Mouse (Mus musculus) thymus, postnatal 4 days (tissue): ENCODE measurements around the gene Tmed9.

Experiments
- DNase-seq: peaks from one replicate; pipeline ENCODE4 v3.0.0; 2021

Tmed9 gene

GRCm38 (mm10) chr13:55573432-55573831 lies at the start of gene Tmed9:
Tmed9 (plus strand) TSS chr13:55573732.
- no peak for DNase-seq

- no peak for DNase-seq
Observed at GRCm38 (mm10) chr13:55523951-55524600, 49.5 kb upstream of the Tmed9 start.

GRCm38 (mm10) chr13:55525733-55526553 lies 47.6 kb upstream of the Tmed9 start:
- DNase-seq, result no peak

- DNase-seq, result no peak
Observed at GRCm38 (mm10) chr13:55527212-55527611, 46.3 kb upstream of the Tmed9 start.

GRCm38 (mm10) chr13:55527834-55528772 lies 45.4 kb upstream of the Tmed9 start:
- DNase-seq, result no peak

GRCm38 (mm10) chr13:55529198-55529915 lies 44.2 kb upstream of the Tmed9 start, which contains the start of gene Dok3:
Dok3 (minus strand) TSS chr13:55529296.
- DNase-seq, result no peak

GRCm38 (mm10) chr13:55535191-55535590 lies 38.3 kb upstream of the Tmed9 start:
- DNase-seq, result no peak

GRCm38 (mm10) chr13:55535796-55536193 lies 37.7 kb upstream of the Tmed9 start:
- DNase-seq, result no peak

GRCm38 (mm10) chr13:55536194-55537175 lies 37.0 kb upstream of the Tmed9 start, which contains the start of gene Ddx41:
Ddx41 (minus strand) TSS chr13:55536658.
- peak; percentile 96 for DNase-seq

- DNase-seq, result peak; percentile 47
Observed at GRCm38 (mm10) chr13:55540933-55541332, 32.6 kb upstream of the Tmed9 start.

- no peak for DNase-seq
Observed at GRCm38 (mm10) chr13:55542891-55543290, 30.6 kb upstream of the Tmed9 start.

GRCm38 (mm10) chr13:55543447-55543846 lies 30.1 kb upstream of the Tmed9 start:
- no peak for DNase-seq

- no peak for DNase-seq
Observed at GRCm38 (mm10) chr13:55544792-55545191, 28.7 kb upstream of the Tmed9 start.

GRCm38 (mm10) chr13:55547916-55548315 lies 25.6 kb upstream of the Tmed9 start:
- DNase-seq, result no peak

GRCm38 (mm10) chr13:55548426-55548825 lies 25.1 kb upstream of the Tmed9 start:
- no peak for DNase-seq

GRCm38 (mm10) chr13:55549061-55549460 lies 24.5 kb upstream of the Tmed9 start:
- no peak for DNase-seq

- DNase-seq, result no peak
Observed at GRCm38 (mm10) chr13:55555921-55556320, 17.6 kb upstream of the Tmed9 start.

GRCm38 (mm10) chr13:55557499-55557898 lies 16.0 kb upstream of the Tmed9 start:
- no peak for DNase-seq

GRCm38 (mm10) chr13:55563266-55563879 lies 10.2 kb upstream of the Tmed9 start:
- no peak for DNase-seq

GRCm38 (mm10) chr13:55567001-55567400 lies 6.5 kb upstream of the Tmed9 start:
- no peak for DNase-seq

GRCm38 (mm10) chr13:55567949-55568348 lies 5.6 kb upstream of the Tmed9 start:
- no peak for DNase-seq
